Mouse (Mus musculus): Measurements from ENCODE around the gene Pnpla8. TPM values are rescaled to one million over a fixed set of nuclear protein-coding genes. Genes with fewer than 3 reads are reported as not detected.
"Not testable (repeated sequence)": the region's sequence is repeated elsewhere in the genome, so short reads cannot be mapped to it uniquely, and the experiment has no call there.

The Pnpla8 gene
- polyA plus RNA-seq, 1 experiment from 2014 or later, result 133 TPM

DNA sequence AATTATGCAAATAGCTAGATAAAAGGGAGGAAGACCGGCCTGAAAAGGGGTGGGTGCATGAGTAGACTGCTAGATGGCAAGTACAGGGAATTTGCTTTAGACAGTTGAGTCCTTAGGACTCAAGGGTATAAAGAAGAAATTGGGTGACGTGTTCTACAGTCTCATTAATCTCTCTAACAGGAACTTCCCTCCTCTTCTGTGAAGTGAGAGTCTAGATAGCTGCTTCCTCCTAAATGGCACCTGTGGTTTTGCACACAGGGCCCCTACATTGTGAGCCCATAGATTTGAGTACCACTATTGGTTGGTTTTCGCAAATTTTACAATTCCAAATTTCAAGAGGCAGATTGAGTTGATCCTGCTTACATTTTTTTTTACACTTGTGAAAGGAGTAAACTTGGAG, 3.5 kb downstream of the Pnpla8 start:
- ATAC-seq (ENCODE audit: low FRiP score), result no peak
- no peak overlapping the region for H3K9ac ChIP-seq (replicated peaks)
- no peak overlapping the region for H3K4me2 ChIP-seq
- no peaks in the 10 kb centered on the region for H3K9me3 ChIP-seq (replicated peaks)
- no peaks in the 10 kb centered on the region for H3K4me1 ChIP-seq
- no peak overlapping the region for H3K4me3 ChIP-seq (replicated peaks)
- WGBS, result 80% methylated on average over 3 of the region's 3 CpGs
- H3K36me3 ChIP-seq, result no peaks in the 10 kb centered on the region
- H3K27ac ChIP-seq (replicated peaks), result no peak overlapping the region
- H3K27me3 ChIP-seq (replicated peaks), result no peaks in the 10 kb centered on the region

DNA sequence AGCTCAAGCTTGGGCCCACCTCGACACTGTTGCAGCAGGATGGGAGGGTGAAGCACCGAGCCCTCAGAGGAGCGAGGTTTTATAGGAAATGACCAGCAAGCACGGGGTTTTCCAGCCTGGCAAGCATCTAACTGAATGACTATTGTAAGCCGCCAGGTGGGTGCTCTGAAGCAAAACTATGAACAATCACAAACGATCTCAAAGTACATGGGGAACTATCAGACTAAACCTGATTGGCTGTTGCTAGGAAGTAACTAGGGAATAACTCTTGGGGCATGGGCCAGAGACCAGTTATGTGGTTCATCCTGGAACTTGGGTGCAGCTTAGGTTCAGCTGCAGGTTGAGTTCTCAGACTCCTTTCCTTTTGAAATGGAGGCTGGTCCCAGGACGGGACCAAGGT, 19.9 kb downstream of the Pnpla8 start:
- WGBS, result 73% methylated on average over 7 of the region's 7 CpGs
- H3K4me2 ChIP-seq, result no peak overlapping the region
- no peaks in the 10 kb centered on the region for H3K36me3 ChIP-seq
- H3K27ac ChIP-seq (replicated peaks), result no peak overlapping the region
- no peak overlapping the region for H3K4me3 ChIP-seq (replicated peaks)
- H3K9me3 ChIP-seq (replicated peaks), result no peaks in the 10 kb centered on the region
- H3K4me1 ChIP-seq, result no peaks in the 10 kb centered on the region
- H3K9ac ChIP-seq (replicated peaks), result no peak overlapping the region
- no peak for ATAC-seq (ENCODE audit: low FRiP score)
- H3K27me3 ChIP-seq (replicated peaks), result no peaks in the 10 kb centered on the region

DNA sequence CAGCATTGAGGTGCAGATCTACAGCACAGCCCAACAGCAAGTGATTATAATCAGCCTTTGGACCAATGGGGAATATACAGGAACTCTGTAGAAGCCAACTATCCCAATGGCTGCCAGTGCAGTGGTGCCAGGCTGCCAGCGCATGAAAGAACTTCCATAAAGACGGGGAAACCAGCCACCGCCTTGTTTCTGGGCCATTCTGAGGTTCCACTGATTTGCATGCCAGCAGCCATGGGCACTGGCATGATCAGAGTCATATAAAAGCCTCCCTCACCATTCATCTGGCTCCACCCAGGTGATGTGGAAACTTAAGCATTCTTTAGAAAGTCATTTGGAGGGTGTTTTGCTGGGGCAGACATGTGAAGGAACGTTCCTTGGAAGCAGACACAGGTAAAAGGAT, 21.2 kb downstream of the Pnpla8 start:
- no peaks in the 10 kb centered on the region for H3K4me1 ChIP-seq
- H3K9ac ChIP-seq (replicated peaks), result no peak overlapping the region
- no peak overlapping the region for H3K27ac ChIP-seq (replicated peaks)
- H3K9me3 ChIP-seq (replicated peaks), result no peaks in the 10 kb centered on the region
- 92% methylated on average over 4 of the region's 4 CpGs for WGBS
- H3K4me2 ChIP-seq, result no peak overlapping the region
- H3K27me3 ChIP-seq (replicated peaks), result no peaks in the 10 kb centered on the region
- H3K36me3 ChIP-seq, result no peaks in the 10 kb centered on the region
- ATAC-seq (ENCODE audit: low FRiP score), result no peak
- no peak overlapping the region for H3K4me3 ChIP-seq (replicated peaks)

DNA sequence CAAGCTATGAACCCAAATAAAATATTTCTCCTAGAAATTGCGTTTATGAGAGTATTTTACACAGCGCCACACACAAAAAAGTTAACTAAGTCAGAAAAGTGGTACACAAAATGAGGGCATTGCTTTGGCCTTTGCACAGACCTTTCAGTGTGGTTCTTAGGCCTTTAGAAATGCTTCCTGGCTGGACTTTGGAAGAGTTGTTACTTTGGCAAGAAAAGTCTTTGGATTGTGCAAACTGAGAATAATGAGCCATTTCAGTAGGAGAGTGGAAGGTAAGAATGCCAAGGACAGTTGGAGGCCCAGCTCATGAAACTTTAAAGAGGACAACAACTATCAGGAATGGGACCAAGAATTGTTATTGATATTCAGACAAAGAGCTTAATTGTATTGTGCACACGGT, 24.6 kb downstream of the Pnpla8 start:
- 91% methylated on average over 3 of the region's 3 CpGs for WGBS

DNA sequence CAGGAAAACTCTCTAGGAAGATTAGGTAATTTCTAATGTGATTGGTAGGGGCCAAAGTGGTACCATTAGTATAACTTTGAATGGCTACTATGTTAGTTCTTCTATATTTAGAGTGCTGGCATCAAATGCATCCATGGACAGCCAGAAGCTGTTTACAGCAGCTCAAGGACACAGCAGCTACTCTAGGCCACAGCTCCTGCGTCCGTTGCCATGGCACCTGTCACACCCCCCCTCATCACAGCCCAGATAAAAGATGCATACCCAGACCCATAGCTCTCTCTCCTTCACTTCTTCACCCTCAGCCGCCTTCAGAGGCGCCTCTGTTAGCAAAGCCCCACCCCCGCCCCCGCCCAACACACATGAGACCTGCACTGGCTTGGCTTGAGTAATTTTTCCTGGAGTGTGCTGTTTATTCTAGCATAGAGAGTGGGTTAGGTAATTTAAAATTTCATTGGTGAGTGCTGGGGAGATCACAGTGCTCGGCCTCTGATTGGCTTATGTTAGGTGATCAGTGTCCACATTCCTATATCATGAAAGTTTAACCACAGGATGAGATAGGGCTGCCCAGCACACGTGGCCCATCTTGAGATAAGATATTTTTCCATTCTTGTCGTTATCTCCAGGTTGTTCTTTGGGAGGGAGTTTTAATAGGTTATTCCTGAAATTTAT, 27.3 kb downstream of the Pnpla8 start:
- no peaks in the 10 kb centered on the region for H3K36me3 ChIP-seq
- H3K9ac ChIP-seq (replicated peaks), result no peak overlapping the region
- WGBS, result 74% methylated on average over 9 of the region's 9 CpGs
- H3K4me2 ChIP-seq, result no peak overlapping the region
- H3K4me3 ChIP-seq (replicated peaks), result no peak overlapping the region
- no peak overlapping the region for H3K27ac ChIP-seq (replicated peaks)
- H3K27me3 ChIP-seq (replicated peaks), result no peaks in the 10 kb centered on the region
- no peaks in the 10 kb centered on the region for H3K4me1 ChIP-seq
- H3K9me3 ChIP-seq (replicated peaks), result no peaks in the 10 kb centered on the region
- ATAC-seq (ENCODE audit: low FRiP score), result no peak

More for the DNA sequence above, 24.6 kb downstream of the Pnpla8 start:
- no peak for ATAC-seq (ENCODE audit: low FRiP score)
- H3K9ac ChIP-seq (replicated peaks), result no peak overlapping the region
- H3K9me3 ChIP-seq (replicated peaks), result no peaks in the 10 kb centered on the region
- no peak overlapping the region for H3K27ac ChIP-seq (replicated peaks)
- H3K4me3 ChIP-seq (replicated peaks), result no peak overlapping the region
- H3K4me1 ChIP-seq, result no peaks in the 10 kb centered on the region
- H3K4me2 ChIP-seq, result no peak overlapping the region
- H3K36me3 ChIP-seq, result no peaks in the 10 kb centered on the region
- H3K27me3 ChIP-seq (replicated peaks), result no peaks in the 10 kb centered on the region

DNA sequence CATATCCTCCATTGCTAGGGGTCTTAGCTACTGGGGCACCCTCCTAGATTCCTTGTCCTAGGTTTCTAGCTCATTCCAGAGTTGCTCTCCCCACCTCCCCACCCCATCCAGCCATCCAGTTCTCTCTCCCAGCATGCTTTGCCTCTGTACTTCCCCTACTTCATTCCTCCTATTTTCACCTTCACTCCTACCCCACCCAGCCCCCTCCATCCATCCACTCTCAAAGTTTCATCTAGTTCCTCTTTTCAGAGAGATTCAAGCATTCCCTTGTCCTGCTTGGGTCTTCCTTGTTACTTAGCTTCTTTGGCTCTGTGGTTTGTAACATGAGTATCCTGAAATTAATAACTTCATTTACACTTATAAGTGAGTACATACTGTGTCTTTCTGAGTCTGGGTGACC, 41.4 kb downstream of the Pnpla8 start:
- Histone ChIP-seq H3K27me3 (replicated peaks) (no peaks in the 10 kb centered on the region), H3K27ac (replicated peaks) (no peak overlapping the region), H3K9me3 (replicated peaks) (no peaks in the 10 kb centered on the region), H3K4me3 (replicated peaks) (no peak overlapping the region), H3K9ac (replicated peaks) (no peak overlapping the region), H3K4me2 (no peak overlapping the region), H3K36me3 (no peaks in the 10 kb centered on the region), H3K4me1 (no peaks in the 10 kb centered on the region)
- no peak for ATAC-seq (ENCODE audit: low FRiP score)

DNA sequence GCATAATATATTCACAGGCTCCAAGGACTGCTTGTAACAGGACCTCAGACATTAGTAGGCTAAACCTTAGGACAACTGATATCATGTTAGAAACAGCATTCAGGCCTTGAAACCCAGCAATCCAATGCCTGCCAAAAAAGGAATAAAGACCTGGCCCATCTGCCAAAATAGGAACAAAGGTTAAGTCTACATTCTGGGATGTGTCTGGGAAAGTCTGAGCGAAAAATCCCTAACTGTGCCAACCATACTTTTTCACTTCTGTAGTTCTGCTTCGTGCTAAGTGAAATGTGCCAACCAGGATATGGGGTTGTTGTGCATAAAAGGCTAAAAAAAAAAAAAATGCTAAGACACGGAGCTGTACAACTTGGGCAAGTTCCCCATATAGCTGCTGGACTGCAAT, 44.5 kb downstream of the Pnpla8 start:
- peaks cover 10% of the 10 kb centered on the region for H3K4me1 ChIP-seq
- H3K9me3 ChIP-seq (replicated peaks), result no peaks in the 10 kb centered on the region
- H3K9ac ChIP-seq (replicated peaks), result no peak overlapping the region
- 79% methylated on average over 3 of the region's 3 CpGs for WGBS
- ATAC-seq (ENCODE audit: low FRiP score), result no peak
- no peak overlapping the region for H3K27ac ChIP-seq (replicated peaks)
- no peak overlapping the region for H3K4me3 ChIP-seq (replicated peaks)
- H3K27me3 ChIP-seq (replicated peaks), result no peaks in the 10 kb centered on the region
- no peak overlapping the region for H3K4me2 ChIP-seq
- H3K36me3 ChIP-seq, result no peaks in the 10 kb centered on the region

DNA sequence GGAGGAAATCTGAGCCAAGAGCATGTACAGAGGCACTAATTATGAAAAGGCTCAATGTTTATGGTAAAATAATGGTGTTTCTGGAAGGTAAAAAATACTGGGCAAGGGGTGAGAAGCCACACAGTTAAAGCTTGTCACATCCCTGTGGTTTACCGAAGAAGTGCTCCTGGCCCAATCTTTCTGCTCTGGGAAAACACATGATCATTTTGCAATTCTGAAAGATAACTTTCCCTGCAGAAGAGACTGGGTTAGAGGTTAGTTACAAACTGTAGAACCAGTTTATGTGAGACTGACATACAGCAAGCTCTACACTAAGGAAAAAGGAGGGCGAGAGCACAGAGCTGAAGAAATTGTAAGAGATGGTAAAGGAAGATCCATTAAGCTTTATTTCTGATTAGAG, 46.0 kb downstream of the Pnpla8 start:
- Histone ChIP-seq H3K4me2 (no peak overlapping the region), H3K4me3 (replicated peaks) (no peak overlapping the region), H3K27ac (replicated peaks) (no peak overlapping the region), H3K4me1 (peaks cover 15% of the 10 kb centered on the region), H3K9me3 (replicated peaks) (no peaks in the 10 kb centered on the region), H3K36me3 (no peaks in the 10 kb centered on the region), H3K27me3 (replicated peaks) (no peaks in the 10 kb centered on the region), H3K9ac (replicated peaks) (no peak overlapping the region)
- WGBS, result 97% methylated on average over 2 of the region's 2 CpGs
- no peak for ATAC-seq (ENCODE audit: low FRiP score)

DNA sequence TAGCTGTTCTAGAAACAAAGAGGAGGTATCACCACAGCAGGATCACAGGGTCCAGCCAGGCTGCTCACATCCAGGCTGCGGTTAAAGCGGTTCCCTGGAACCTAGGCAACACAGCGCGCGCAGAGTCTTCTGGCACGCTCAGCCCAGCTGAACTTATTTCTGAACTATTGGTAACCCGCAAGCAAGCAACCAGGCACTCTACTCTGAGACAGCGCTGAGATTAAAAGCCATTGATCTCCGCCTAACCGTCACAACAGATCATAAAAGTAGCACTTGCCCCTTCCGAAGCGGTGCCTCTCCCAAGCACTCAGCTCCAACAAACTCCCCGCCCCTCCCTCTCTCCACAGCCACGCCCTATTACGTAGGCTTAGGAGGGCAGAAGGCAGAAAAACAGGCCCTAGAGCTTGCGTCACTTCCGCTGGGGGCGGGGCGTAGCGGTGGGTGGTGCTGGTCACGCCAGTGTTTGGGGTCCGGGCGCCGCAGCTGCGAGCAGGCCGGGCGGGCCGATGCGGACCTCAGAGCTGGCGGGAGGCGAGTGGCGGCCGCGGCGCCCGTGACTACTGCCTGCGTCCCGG, 47.6 kb downstream of the Pnpla8 start:
- Histone ChIP-seq H3K36me3 (no peaks in the 10 kb centered on the region), H3K9ac (replicated peaks) (peak overlapping the region; percentile 98), H3K9me3 (replicated peaks) (no peaks in the 10 kb centered on the region), H3K4me1 (peaks cover 15% of the 10 kb centered on the region), H3K27me3 (replicated peaks) (no peaks in the 10 kb centered on the region), H3K4me2 (peak overlapping the region; percentile 72), H3K27ac (replicated peaks) (peak overlapping the region; percentile 99), H3K4me3 (replicated peaks) (peak overlapping the region; percentile 93)
- peak; percentile 100 for ATAC-seq (ENCODE audit: low FRiP score)
- WGBS, result 0% methylated on average over 38 of the region's 38 CpGs

DNA sequence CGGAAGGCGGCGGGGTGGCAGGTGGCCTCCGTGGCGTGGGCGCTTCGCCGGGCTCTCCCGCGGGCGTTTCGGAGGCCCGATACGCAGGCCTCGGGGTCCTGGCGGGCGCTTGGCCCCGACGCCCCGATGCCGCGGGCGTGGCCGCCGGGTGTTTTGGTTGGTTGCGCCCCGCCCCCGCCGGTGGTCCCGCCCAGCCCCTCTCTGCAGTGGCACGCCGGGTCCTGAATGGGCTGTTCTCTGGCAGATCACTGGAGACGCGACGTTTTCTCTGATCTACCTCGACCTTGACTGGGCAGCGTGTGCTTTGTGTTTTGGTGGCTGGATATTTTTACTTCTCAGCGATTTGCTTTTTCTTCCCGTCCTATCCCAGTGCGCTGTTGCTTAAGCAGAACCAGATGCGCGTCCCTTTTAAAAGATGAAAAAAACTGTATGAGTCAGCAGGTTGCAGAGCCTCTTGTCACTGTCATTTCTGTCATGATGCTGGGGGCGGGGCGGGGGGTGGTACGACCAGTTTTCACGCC, 48.2 kb downstream of the Pnpla8 start:
- H3K9me3 ChIP-seq (replicated peaks), result no peaks in the 10 kb centered on the region
- peak; percentile 89 for ATAC-seq (ENCODE audit: low FRiP score)
- peaks cover 15% of the 10 kb centered on the region for H3K4me1 ChIP-seq
- no peaks in the 10 kb centered on the region for H3K36me3 ChIP-seq
- peak overlapping the region; percentile 99 for H3K27ac ChIP-seq (replicated peaks)
- under 1% methylated on average over 43 of the region's 46 CpGs for WGBS
- H3K4me2 ChIP-seq, result peak overlapping the region; percentile 72
- peak overlapping the region; percentile 93 for H3K4me3 ChIP-seq (replicated peaks)
- H3K27me3 ChIP-seq (replicated peaks), result no peaks in the 10 kb centered on the region
- H3K9ac ChIP-seq (replicated peaks), result peak overlapping the region; percentile 98

DNA sequence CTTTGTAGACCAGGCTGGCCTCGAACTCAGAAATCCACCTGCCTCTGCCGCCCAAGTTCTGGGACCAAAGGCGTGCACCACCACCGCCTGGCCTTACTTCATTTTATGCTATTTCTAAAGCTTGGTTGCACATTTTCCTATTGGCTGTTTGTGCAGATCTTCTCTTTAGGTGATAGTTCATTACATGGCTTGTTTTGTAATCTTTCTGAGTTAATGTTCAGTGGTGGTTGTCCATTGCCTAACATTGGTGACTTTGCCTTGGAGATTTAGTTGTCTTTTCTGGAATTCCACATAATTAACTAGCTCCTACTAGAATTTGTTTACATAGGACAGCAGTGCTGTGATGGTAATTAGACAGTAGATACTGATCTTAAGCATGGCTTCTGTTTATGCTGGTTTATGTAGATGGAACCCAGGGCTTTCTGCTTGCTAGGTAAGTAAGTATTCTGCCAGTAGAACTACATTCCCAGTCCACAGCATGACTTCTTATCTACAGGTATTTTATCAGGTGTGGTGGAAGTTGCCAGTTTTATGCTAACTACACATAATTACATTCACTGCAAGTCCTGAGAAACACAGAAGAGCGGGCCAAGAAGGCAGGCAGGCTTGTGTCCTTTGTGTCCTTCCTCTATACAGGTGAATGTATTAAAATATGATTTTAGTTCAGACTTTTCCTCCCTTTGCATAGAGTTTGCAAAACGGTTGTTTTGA, 53.1 kb downstream of the Pnpla8 start:
- 99% methylated on average over 6 of the region's 6 CpGs for WGBS
- H3K9me3 ChIP-seq (replicated peaks), result no peaks in the 10 kb centered on the region
- H3K27me3 ChIP-seq (replicated peaks), result no peaks in the 10 kb centered on the region
- peaks cover 10% of the 10 kb centered on the region for H3K4me1 ChIP-seq
- no peaks in the 10 kb centered on the region for H3K36me3 ChIP-seq
- H3K9ac ChIP-seq (replicated peaks), result no peak overlapping the region
- H3K4me2 ChIP-seq, result no peak overlapping the region
- no peak overlapping the region for H3K27ac ChIP-seq (replicated peaks)
- ATAC-seq (ENCODE audit: low FRiP score), result no peak
- H3K4me3 ChIP-seq (replicated peaks), result no peak overlapping the region

DNA sequence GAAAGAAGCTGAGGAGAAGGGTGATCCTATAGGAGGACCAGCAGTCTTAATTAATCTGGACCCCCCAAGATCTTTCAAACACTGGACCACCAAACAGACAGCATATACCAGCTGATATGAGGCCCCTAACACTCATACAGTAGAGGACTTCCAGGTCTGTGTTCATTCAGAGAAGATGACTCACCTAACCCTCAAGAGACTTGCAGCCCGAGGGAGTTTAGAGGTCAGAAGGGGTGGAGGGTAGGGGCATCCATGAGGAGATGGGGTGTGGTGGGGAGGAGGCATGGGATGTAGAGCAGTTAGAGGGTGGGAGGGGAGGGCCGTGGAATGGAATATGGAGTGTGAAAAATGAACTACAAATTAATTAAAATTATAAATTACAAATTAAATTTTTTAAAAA, 59.0 kb downstream of the Pnpla8 start:
- not testable (repeated sequence) for H3K27me3 ChIP-seq (replicated peaks); H3K4me3 ChIP-seq (replicated peaks); H3K9me3 ChIP-seq (replicated peaks); ATAC-seq (ENCODE audit: low FRiP score); H3K9ac ChIP-seq (replicated peaks); H3K36me3 ChIP-seq; H3K27ac ChIP-seq (replicated peaks); H3K4me1 ChIP-seq; H3K4me2 ChIP-seq
- 92% methylated on average over 2 of the region's 2 CpGs for WGBS
